Mouse (Mus musculus) gonadal fat pad, adult 2 months (tissue): ENCODE measurements around the gene Fndc10. TPM values are rescaled to one million over a fixed set of nuclear protein-coding genes. Genes with fewer than 3 reads are reported as not detected.
A peak's percentile ranks its signal among the peaks of the same experiment; 100 is the strongest.
"Not testable (repeated sequence)": the region's sequence is repeated elsewhere in the genome, so short reads cannot be mapped to it uniquely, and the experiment has no call there.

Source experiments
- DNase-seq: peaks from one replicate; pipeline ENCODE4 v3.0.0-alpha.2; 2012; ENCODE audit warnings: low read depth
- polyA plus RNA-seq: library from polyadenylated mRNA; depleted of rRNA; stranded (reverse); fragments of >200 nt; gene quantifications from 2 replicates; pipeline ENCODE4 v1.2.3, GENCODE M21; 2012

Gene Fndc10
- polyA plus RNA-seq, 1 experiment = 35.3 TPM

GRCm38 (mm10) chr4:155687764-155688163, 6.4 kb upstream of the Fndc10 start:
- not testable (repeated sequence) for DNase-seq

- no peak for DNase-seq
Measured at GRCm38 (mm10) chr4:155690571-155691375, 3.4 kb upstream of the Fndc10 start.

GRCm38 (mm10) chr4:155692421-155692820, 1.7 kb upstream of the Fndc10 start:
- no peak for DNase-seq

- no peak for DNase-seq
Measured at GRCm38 (mm10) chr4:155694482-155695401, 600 bp downstream of the Fndc10 start.

GRCm38 (mm10) chr4:155695531-155696062, 1.5 kb downstream of the Fndc10 start:
- DNase-seq = no peak

- peak; percentile 68 for DNase-seq
Measured at GRCm38 (mm10) chr4:155696261-155697255, 2.4 kb downstream of the Fndc10 start.

GRCm38 (mm10) chr4:155700425-155700824, 6.3 kb downstream of the Fndc10 start:
- DNase-seq = no peak

- no peak for DNase-seq
Measured at GRCm38 (mm10) chr4:155703425-155703929, 9.3 kb downstream of the Fndc10 start.

GRCm38 (mm10) chr4:155704721-155705591, 10.8 kb downstream of the Fndc10 start, which contains the start of gene Ssu72:
TSS of gene Ssu72 (plus strand) at chr4:155704800.
- DNase-seq = no peak

- DNase-seq = no peak
Measured at GRCm38 (mm10) chr4:155705592-155705929, 11.4 kb downstream of the Fndc10 start.

GRCm38 (mm10) chr4:155708582-155708981, 14.4 kb downstream of the Fndc10 start:
- no peak for DNase-seq

DNA sequence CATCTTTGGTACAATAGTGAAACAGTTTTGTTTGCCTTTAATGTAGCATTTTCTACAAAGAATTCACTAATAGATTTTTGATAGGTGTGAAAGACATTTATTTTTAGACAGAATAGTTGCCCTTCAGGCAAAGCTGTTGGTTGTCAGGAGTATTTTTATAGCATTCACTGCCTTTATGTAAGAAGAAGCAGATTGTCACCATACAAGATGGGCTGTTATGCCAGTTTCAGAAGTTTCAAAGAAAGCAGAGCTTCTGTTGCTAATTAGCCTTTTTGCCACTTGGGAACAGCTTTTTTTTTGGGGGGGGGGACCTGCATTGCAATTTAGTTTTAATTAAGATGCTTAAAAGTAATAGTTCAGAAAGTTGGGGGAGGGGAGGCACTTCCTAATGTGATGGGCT, 14.8 kb downstream of the Fndc10 start:
- DNase-seq = no peak

DNA sequence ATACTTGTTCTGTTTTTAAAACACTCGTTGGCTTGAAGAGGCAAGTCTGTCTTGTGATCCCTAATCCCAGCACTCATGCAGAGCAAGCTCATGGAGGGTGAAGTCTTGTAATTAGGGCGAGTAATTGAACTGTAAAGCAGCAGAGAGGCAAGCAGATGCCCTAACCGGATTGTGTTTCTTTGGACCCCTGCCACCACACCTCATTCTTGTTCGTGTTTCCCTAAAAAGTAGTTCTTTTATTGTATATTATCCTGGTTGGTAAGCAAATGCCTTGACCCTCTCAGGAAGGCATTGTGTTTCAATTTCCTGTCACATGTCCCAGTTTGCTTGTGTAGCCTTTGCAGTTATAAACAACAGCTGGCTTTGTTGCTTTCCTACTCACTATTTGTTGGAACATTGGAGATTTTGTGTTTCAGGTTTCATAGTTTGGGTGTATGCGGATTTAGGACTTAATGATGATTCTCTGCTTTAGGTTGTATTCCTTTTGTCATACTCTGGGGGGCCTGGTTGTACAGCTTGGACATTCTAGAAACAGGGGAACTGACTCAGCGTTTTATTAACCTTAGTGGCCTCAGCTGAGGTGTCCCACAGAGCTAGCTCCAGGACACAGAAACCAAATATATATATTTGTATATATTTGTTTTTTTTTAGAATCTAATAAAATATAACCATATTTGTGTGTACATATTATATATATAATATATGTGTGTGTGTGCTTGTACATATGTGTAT, 16.5 kb downstream of the Fndc10 start:
- no peak for DNase-seq

- no peak for DNase-seq
Measured at GRCm38 (mm10) chr4:155721668-155722083, 27.5 kb downstream of the Fndc10 start.

DNA sequence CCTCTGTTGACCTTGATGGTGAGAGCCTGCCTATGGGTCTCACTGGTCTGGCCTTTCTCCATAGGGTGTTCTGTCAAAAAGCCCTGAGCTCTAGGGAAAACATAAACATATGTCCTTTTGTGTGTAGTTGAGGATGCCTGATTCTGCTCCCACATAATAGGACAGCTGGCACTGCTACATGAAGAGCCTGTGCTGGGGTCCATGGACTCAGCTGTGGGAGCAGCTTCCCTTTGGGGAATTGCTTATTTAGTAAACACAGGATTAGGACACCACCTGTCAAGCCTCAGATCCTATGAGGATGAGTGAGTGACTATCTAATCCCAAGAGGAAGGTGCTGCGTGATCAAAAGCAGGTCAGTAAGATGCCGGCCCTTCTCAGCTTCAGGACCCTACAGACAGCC, 33.9 kb downstream of the Fndc10 start:
- no peak for DNase-seq

DNA sequence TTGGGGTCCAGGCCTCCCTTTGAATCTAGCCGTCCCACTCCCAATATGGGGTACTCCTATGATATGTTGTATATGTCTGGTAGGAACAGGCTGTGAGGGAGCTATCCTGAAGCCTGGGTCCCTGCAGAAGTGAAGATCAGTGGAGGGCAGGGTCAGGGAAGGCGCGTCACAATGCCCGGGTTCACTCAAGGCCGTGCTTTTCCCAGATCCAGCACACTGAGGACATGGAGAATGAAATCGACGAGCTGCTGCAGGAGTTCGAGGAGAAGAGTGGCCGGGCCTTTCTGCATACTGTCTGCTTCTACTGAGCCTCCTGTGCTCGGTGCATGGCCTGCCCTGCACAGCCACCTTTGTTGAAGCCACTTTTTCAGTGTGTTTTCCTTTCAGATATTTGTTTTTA, 39.1 kb downstream of the Fndc10 start:
- no peak for DNase-seq

- no peak for DNase-seq
Measured at GRCm38 (mm10) chr4:155734350-155734941, 40.3 kb downstream of the Fndc10 start, which contains the start of gene Tmem240. TSS of gene Tmem240 (plus strand) at chr4:155734800.

DNA sequence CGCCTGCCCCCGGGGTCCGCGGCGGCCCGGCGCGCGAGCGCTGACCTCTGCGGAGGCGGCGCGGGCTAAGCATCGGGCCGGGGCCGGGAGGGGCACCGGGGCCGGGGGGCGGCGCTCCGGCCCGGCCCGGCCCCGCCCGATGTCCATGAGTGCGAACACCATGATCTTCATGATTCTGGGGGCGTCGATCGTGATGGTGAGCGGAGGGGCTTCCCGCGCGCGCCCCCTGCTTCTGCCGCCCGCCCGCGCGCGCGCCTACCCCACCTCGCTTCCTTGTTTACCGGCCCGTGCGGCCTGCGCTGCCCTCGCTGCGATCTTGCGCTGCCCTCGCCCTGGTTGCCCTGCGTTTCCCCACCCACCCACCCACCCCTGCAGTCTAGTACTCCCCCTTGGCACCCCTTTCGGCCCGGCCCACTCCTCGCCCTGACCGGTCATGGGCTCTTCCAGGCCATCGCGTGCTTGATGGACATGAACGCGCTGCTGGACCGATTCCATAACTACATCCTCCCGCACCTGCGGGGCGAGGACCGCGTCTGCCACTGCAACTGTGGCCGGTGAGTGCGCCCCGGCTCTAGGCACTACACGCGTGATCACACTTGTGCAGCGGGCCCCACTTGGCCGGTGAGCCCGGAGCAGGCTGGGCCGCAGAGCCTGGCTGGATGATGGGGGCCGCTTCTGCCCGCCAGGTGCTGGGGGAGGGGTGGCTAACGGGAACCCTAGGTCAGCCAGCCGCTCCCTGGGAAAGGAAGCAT, 41.0 kb downstream of the Fndc10 start:
- no peak for DNase-seq
